Mouse (Mus musculus) G1E (cell line): ENCODE data around the gene Gm10282.

Source experiments
- CTCF ChIP-seq: IDR thresholded peaks from 2 replicates; pipeline ENCODE4 v1.5.1; 2012; ENCODE audit warnings: low read depth, low read length, inconsistent platforms, mixed read lengths
- POLR2AphosphoS5 ChIP-seq: IDR thresholded peaks from 2 replicates; pipeline ENCODE4 v1.6.1; 2012; ENCODE audit warnings: low read depth, low read length, inconsistent platforms; ENCODE audit not compliant: insufficient replicate concordance

DNA sequence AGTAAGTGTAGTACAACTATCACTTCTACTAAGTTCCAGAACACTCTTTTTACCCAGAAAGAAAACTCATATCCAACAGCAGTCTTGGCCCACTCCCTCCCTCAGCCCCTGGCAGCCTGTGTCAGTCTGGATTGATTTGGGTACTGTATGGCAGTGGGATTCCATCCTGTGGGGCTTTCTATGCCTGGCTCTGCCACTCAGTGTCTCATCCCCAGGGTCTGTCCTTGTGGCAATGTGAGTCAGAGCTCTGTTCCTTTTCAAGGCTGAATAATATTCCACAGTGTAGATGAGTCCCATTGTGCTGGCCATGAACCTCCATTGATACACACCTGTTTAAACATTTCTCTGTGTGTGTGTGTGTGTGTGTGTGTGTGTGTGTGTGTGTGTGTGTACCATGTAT lies 38.4 kb downstream of the Gm10282 start:
- TF ChIP-seq CTCF = no peak
- no peak for TF ChIP-seq POLR2AphosphoS5
